Mouse (Mus musculus) midbrain, postnatal 0 days (tissue): ENCODE measurements at regions not wholly inside any gene's neighbourhood (a gene's known extent, or its start where the extent isn't known, plus 50 kb on each side); places are given as distances from the start of the nearest gene placed in this dataset.
"Not testable (repeated sequence)": the region's sequence is repeated elsewhere in the genome, so short reads cannot be mapped to it uniquely, and the experiment has no call there.

Source experiments
- ATAC-seq: fragments of 200-750 bp; cut with Nextera tagmentation; 2 replicates; pipeline ENCODE4 v1.8.0; 2017; ENCODE audit warnings: moderate number of reproducible peaks, mild to moderate bottlenecking, moderate TSS enrichment, moderate library complexity; ENCODE audit not compliant: low FRiP score
- DNase-seq: peaks from one replicate; pipeline ENCODE4 v3.0.0-alpha.2; 2015; ENCODE audit warnings: low spot score
- H3K27ac ChIP-seq: fragments of 300-500 bp; sonication (generic); 2 replicates; pipeline ENCODE4 v1.5.1; 2014; ENCODE audit warnings: low read depth, mild to moderate bottlenecking, low read length, mixed read lengths
- H3K27me3 ChIP-seq: fragments of 300-500 bp; sonication (generic); 2 replicates; pipeline ENCODE4 v1.6.1; 2014; ENCODE audit warnings: low read length, control low read depth, mixed read lengths; ENCODE audit not compliant: insufficient read depth
- H3K36me3 ChIP-seq: fragments of 300-500 bp; sonication (generic); 2 replicates; pipeline ENCODE4 v1.6.1; 2014; ENCODE audit warnings: low read length, control low read depth, mixed read lengths; ENCODE audit not compliant: insufficient read depth
- H3K4me1 ChIP-seq: fragments of 300-500 bp; sonication (generic); 2 replicates; pipeline ENCODE4 v1.6.1; 2014; ENCODE audit warnings: mild to moderate bottlenecking, control low read depth, antibody characterized with exemption, low read length, mixed read lengths; ENCODE audit not compliant: insufficient read depth
- H3K4me2 ChIP-seq: fragments of 300-500 bp; sonication (generic); 2 replicates; pipeline ENCODE4 v1.6.1; 2014; ENCODE audit warnings: low read depth, mild to moderate bottlenecking, low read length, mixed read lengths; ENCODE audit not compliant: poor library complexity, severe bottlenecking
- H3K4me3 ChIP-seq: fragments of 300-500 bp; sonication (generic); 2 replicates; pipeline ENCODE4 v1.5.1; 2014; ENCODE audit warnings: low read depth, mild to moderate bottlenecking, low read length, moderate library complexity
- H3K9ac ChIP-seq: fragments of 300-500 bp; sonication (generic); replicated peaks from 2 replicates; pipeline ENCODE4 v1.6.1; 2014; ENCODE audit warnings: mild to moderate bottlenecking, low read length, moderate library complexity, mixed read lengths; ENCODE audit not compliant: poor library complexity, severe bottlenecking
- H3K9me3 ChIP-seq: fragments of 300-500 bp; sonication (generic); 2 replicates; pipeline ENCODE4 v1.6.1; 2016; ENCODE audit warnings: low read length, control low read depth
- CTCF ChIP-seq: IDR thresholded peaks from 2 replicates; pipeline ENCODE4 v1.5.1; 2016; ENCODE audit warnings: antibody characterized with exemption, mild to moderate bottlenecking
- WGBS: fragments of 180-500 bp; shearing (Covaris S2); extraction: QIAGEN DNeasy Blood & Tissue Kit; methylation state at CpG from one replicate; pipeline ENCODE4 v1.1.7; 2014; 5-methylcytosine and 5-hydroxymethylcytosine counted together

GRCm38 (mm10) chr8:126098886-126099285, 103.9 kb downstream of the Kcnk1 start:
- Histone ChIP-seq H3K9ac (no peak overlapping the region), H3K27ac (no peak overlapping the region), H3K36me3 (no peaks in the 10 kb centered on the region), H3K4me2 (no peak overlapping the region), H3K4me1 (no peaks in the 10 kb centered on the region), H3K9me3 (no peaks in the 10 kb centered on the region), H3K27me3 (no peaks in the 10 kb centered on the region), H3K4me3 (no peak overlapping the region)
- DNase-seq (no peak), ATAC-seq (no peak)
- WGBS: 86% methylated on average over 6 of the region's 6 CpGs
- TF ChIP-seq CTCF: no peak

GRCm38 (mm10) chr8:126099889-126100288, 104.9 kb downstream of the Kcnk1 start:
- H3K4me3 ChIP-seq: no peak overlapping the region
- no peaks in the 10 kb centered on the region for H3K36me3 ChIP-seq
- TF ChIP-seq CTCF: no peak
- H3K4me2 ChIP-seq: no peak overlapping the region
- 83% methylated on average over 4 of the region's 4 CpGs for WGBS
- no peaks in the 10 kb centered on the region for H3K9me3 ChIP-seq
- DNase-seq (no peak), ATAC-seq (no peak)
- H3K4me1 ChIP-seq: no peaks in the 10 kb centered on the region
- no peak overlapping the region for H3K27ac ChIP-seq
- no peak overlapping the region for H3K9ac ChIP-seq
- H3K27me3 ChIP-seq: no peaks in the 10 kb centered on the region

- Histone ChIP-seq H3K36me3 (no peaks in the 10 kb centered on the region), H3K9ac (no peak overlapping the region), H3K9me3 (no peaks in the 10 kb centered on the region), H3K4me2 (no peak overlapping the region), H3K27ac (no peak overlapping the region), H3K4me3 (no peak overlapping the region), H3K27me3 (no peaks in the 10 kb centered on the region), H3K4me1 (no peaks in the 10 kb centered on the region)
- WGBS: 77% methylated on average over 3 of the region's 3 CpGs
- TF ChIP-seq CTCF: no peak
- DNase-seq (no peak), ATAC-seq (no peak)
Measured at GRCm38 (mm10) chr8:126105043-126105442, 110.1 kb downstream of the Kcnk1 start.

- Histone ChIP-seq H3K27me3 (no peaks in the 10 kb centered on the region), H3K36me3 (no peaks in the 10 kb centered on the region), H3K4me3 (no peak overlapping the region), H3K9me3 (0 out of 2 replicates have a peak, but pooled peaks cover 5% of the 10 kb centered on the region), H3K4me2 (no peak overlapping the region), H3K4me1 (no peaks in the 10 kb centered on the region), H3K27ac (no peak overlapping the region), H3K9ac (no peak overlapping the region)
- no peak for TF ChIP-seq CTCF
- WGBS: 34% methylated on average over 6 of the region's 6 CpGs
- ATAC-seq (no peak), DNase-seq (peak; percentile 36)
Measured at GRCm38 (mm10) chr8:126126041-126126440, 131.1 kb downstream of the Kcnk1 start.

GRCm38 (mm10) chr8:126132076-126132475, 137.1 kb downstream of the Kcnk1 start:
- no peak overlapping the region for H3K9ac ChIP-seq
- H3K4me3 ChIP-seq: no peak overlapping the region
- WGBS: 63% methylated on average over 4 of the region's 4 CpGs
- no peak for TF ChIP-seq CTCF
- H3K27ac ChIP-seq: no peak overlapping the region
- no peaks in the 10 kb centered on the region for H3K27me3 ChIP-seq
- H3K4me2 ChIP-seq: no peak overlapping the region
- ATAC-seq (no peak), DNase-seq (no peak)
- no peaks in the 10 kb centered on the region for H3K4me1 ChIP-seq
- H3K9me3 ChIP-seq: no peaks in the 10 kb centered on the region
- H3K36me3 ChIP-seq: no peaks in the 10 kb centered on the region

GRCm38 (mm10) chr8:126132918-126133317, 137.9 kb downstream of the Kcnk1 start:
- H3K9ac ChIP-seq, H3K9me3 ChIP-seq, H3K4me3 ChIP-seq, H3K27ac ChIP-seq, H3K4me1 ChIP-seq, ATAC-seq, H3K27me3 ChIP-seq, H3K36me3 ChIP-seq, DNase-seq, H3K4me2 ChIP-seq: not testable (repeated sequence)
- WGBS: 94% methylated on average over 4 of the region's 4 CpGs
